Mouse (Mus musculus) macrophage (primary cell): ENCODE data around the gene Nfu1. TPM values are rescaled to one million over a fixed set of nuclear protein-coding genes. Genes with fewer than 3 reads are reported as not detected.
"Not testable (repeated sequence)": the region's sequence is repeated elsewhere in the genome, so short reads cannot be mapped to it uniquely, and the experiment has no call there.

Source experiments
- H3K27ac ChIP-seq: fragments of 350-480 bp; formaldehyde crosslinking; 2 replicates; pipeline ENCODE4 v1.9.0; 2021
- H3K36me3 ChIP-seq: fragments of 350-480 bp; formaldehyde crosslinking; 2 replicates; pipeline ENCODE4 v1.9.0; 2021; ENCODE audit errors: inconsistent target
- H3K4me3 ChIP-seq: fragments of 350-480 bp; formaldehyde crosslinking; 2 replicates; pipeline ENCODE4 v1.9.0; 2021; ENCODE audit errors: inconsistent target
- H3K79me2 ChIP-seq: fragments of 350-480 bp; formaldehyde crosslinking; 2 replicates; pipeline ENCODE4 v1.9.0; 2021; ENCODE audit errors: inconsistent target
- WGBS: methylation state at CpG from one replicate; pipeline ENCODE4 v1.1.7; 2026; ENCODE audit warnings: inconsistent platforms; ENCODE audit not compliant: missing documents; 5-methylcytosine and 5-hydroxymethylcytosine counted together
- polyA plus RNA-seq: library from polyadenylated mRNA; stranded (reverse); fragments of 250-400 nt; gene quantifications from 3 replicates; pipeline ENCODE4 v1.2.4, GENCODE M21; 2018; ENCODE audit warnings: inconsistent platforms

The Nfu1 gene
- polyA plus RNA-seq, 1 experiment from 2014 or later = 127 TPM

DNA sequence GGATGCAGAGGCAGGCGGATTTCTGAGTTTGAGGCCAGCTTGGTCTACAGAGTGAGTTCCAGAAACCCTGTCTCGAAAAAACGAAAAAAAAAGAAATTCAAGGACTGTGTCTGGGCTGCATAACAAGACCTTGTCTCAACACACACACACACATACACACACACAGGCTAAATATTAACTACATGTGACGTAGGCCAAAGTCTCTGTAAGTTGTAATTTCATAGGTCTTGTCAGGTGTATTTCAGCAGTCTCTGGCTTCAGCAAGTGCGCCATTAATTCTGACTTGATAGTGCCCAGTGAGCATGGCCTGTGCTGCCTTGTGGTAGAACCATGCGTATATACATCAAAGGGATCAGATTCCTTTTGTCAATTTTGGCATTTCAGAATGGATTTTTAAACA, 7.0 kb upstream of the Nfu1 start:
- H3K27ac ChIP-seq = peak overlapping the region; percentile 40
- peaks cover 20% of the 10 kb centered on the region for H3K36me3 ChIP-seq
- WGBS = 88% methylated on average over 6 of the region's 6 CpGs
- no peak overlapping the region for H3K4me3 ChIP-seq
- no peaks in the 10 kb centered on the region for H3K79me2 ChIP-seq

DNA sequence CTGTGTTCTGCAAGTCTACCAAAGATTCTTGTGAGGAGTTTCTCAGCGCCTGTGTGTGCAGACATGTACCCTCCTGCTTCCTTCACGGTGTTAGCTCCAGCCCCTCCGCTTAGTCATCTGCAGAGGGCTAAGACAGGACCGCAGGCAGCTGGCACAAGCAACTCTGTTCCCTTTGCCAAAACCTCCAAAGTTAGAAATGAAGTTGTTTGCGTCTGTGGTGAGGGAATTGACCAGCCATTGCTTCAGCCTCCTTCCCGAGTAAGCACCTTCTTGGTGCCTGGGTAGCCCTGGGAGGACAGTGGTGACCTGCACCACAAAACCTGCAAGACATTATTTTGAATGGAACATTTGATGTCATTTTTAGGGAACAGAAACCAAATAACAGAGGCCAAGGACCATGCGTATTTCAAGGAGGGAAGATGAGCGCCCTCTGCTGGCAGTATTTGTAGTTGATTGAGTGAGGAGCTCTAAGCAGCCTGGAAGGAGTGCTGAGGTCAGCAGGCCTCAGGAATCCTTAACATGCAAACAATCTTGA, 6.4 kb upstream of the Nfu1 start:
- H3K79me2 ChIP-seq = no peaks in the 10 kb centered on the region
- no peak overlapping the region for H3K4me3 ChIP-seq
- peak overlapping the region; percentile 40 for H3K27ac ChIP-seq
- peaks cover 14% of the 10 kb centered on the region for H3K36me3 ChIP-seq
- WGBS = 0% methylated on average over 8 of the region's 8 CpGs

- WGBS = 92% methylated on average over 2 of the region's 2 CpGs
- Histone ChIP-seq H3K79me2 (no peaks in the 10 kb centered on the region), H3K27ac (no peak overlapping the region), H3K36me3 (no peaks in the 10 kb centered on the region; the same call in 1 of the 2 replicates), H3K4me3 (no peak overlapping the region)
These were observed 4.9 kb upstream of the Nfu1 start for GRCm38 (mm10) chr6:87004099-87004498.

GRCm38 (mm10) chr6:87005577-87005976, 3.5 kb upstream of the Nfu1 start:
- no peaks in the 10 kb centered on the region for H3K36me3 ChIP-seq
- H3K79me2 ChIP-seq = peaks cover 3% of the 10 kb centered on the region; the same call in 1 of the 2 replicates
- H3K27ac ChIP-seq = no peak overlapping the region
- H3K4me3 ChIP-seq = no peak overlapping the region

DNA sequence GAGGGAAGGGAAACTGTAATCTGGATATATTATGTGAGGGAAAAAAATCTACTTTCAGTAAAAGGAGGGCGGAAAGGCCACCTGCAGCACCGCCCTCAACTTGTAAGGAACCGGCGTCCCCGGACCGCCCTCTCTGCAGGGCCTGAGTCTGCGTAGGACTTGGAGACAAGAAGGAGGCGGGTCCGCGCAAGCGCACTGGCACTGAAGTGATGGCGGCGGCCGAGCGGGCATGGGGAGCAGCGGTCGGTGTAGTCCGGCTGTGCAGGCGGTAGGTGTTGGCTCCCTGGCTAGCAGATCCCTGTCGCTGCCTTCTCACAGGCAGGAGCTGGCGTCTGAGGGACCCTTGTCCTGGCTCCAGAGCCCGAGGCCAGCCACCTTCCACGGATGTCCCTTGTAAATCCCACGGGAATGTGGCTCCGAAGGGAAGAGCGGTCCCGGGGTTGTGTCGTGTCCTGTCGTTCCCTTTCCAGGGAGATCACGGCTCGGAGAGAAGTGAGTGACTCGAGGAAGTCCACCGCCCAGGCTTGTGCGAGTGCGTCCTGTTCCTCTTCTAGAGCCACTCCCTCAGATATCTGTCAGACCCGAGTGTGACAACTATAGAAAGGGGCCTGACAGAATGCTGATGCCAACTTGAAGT, 774 bp downstream of the Nfu1 start:
- peaks cover 32% of the 10 kb centered on the region; the same call in 1 of the 2 replicates for H3K79me2 ChIP-seq
- peak overlapping the region; percentile 86 for H3K4me3 ChIP-seq
- 1% methylated on average over 33 of the region's 36 CpGs for WGBS
- peaks cover 22% of the 10 kb centered on the region; the same call in 1 of the 2 replicates for H3K36me3 ChIP-seq
- H3K27ac ChIP-seq = peak overlapping the region; percentile 97

GRCm38 (mm10) chr6:87016916-87017315, 7.9 kb downstream of the Nfu1 start:
- Histone ChIP-seq H3K27ac (no peak overlapping the region), H3K4me3 (no peak overlapping the region), H3K36me3 (peaks cover 73% of the 10 kb centered on the region), H3K79me2 (peaks cover 17% of the 10 kb centered on the region; the same call in 1 of the 2 replicates)
- 64% methylated on average over 2 of the region's 4 CpGs for whole genome bisulfite sequencing

- Histone ChIP-seq H3K36me3 (peaks cover 74% of the 10 kb centered on the region), H3K27ac (no peak overlapping the region), H3K4me3 (no peak overlapping the region), H3K79me2 (no peaks in the 10 kb centered on the region)
- 97% methylated on average over 8 of the region's 8 CpGs for WGBS
These were observed 9.8 kb downstream of the Nfu1 start for GRCm38 (mm10) chr6:87018874-87019273.

DNA sequence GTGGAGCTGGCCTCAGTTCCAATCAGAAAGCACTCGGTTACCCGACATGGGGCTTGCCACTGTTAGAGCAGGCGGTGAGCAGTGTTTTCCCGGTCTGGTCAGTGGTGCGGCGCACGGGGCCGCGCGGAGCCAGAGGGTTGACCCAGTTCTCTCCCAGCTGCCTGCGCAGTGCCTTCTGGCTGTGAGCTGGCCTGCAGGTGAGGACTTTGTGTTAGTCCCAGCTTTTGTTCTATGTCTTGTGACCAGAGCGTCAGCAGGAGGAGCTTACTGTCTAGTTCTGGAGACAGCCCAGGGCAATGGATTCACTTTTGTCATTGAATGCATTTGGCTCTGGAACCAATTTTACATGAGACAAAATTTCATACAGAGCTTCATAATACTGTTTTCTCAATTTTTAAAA, 12.8 kb downstream of the Nfu1 start:
- no peak overlapping the region for H3K4me3 ChIP-seq
- WGBS = 91% methylated on average over 12 of the region's 12 CpGs
- peaks cover 80% of the 10 kb centered on the region for H3K36me3 ChIP-seq
- H3K79me2 ChIP-seq = no peaks in the 10 kb centered on the region
- no peak overlapping the region for H3K27ac ChIP-seq

DNA sequence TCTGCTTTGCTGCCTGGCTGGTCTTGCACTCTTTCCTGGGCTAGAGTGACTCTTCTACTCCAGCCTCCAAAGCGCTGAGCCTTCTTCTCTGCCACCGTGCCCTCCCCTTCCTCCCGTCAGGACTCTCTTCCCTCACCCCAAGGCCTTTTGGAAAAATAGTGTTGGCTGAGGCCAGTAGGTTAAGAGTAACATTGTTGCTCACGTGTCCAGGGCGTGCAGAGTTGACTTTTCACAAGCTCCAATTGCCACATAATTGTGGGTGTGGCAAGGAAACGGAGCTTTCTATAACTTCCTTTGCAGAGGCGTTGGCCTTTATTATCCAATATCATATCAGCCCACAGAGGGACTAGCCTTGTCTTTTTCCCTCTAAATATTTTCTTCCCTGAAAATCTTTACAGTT, 17.9 kb downstream of the Nfu1 start:
- WGBS = 14% methylated on average over 7 of the region's 7 CpGs
- Histone ChIP-seq H3K27ac (no peak overlapping the region), H3K36me3 (peaks cover 48% of the 10 kb centered on the region), H3K4me3 (no peak overlapping the region), H3K79me2 (no peaks in the 10 kb centered on the region)

GRCm38 (mm10) chr6:87028881-87029280, 19.8 kb downstream of the Nfu1 start:
- H3K36me3 ChIP-seq = peaks cover 33% of the 10 kb centered on the region; the same call in 1 of the 2 replicates
- no peak overlapping the region for H3K4me3 ChIP-seq
- no peak overlapping the region for H3K27ac ChIP-seq
- H3K79me2 ChIP-seq = no peaks in the 10 kb centered on the region

DNA sequence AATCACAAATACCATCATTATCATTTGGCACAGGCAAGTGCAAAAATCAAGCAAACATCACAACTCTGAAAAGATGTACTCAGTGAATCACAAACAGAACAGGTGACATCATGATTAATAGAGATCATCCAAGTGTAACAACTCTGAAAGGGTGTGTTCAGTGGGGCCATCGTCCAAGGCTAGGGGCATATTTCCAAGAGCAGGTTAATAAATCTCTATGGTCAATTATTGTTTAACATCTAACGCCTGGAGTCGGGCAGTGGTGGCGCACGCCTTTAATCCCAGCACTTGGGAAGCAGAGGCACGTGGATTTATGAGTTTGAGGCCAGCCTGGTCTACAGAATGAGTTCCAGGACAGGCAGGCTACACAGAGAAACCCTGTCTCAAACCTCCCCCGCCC, 22.3 kb downstream of the Nfu1 start:
- not testable (repeated sequence) for H3K4me3 ChIP-seq, H3K79me2 ChIP-seq, H3K27ac ChIP-seq
- 91% methylated on average over 7 of the region's 7 CpGs for WGBS
- peaks cover 15% of the 10 kb centered on the region; the same call in 1 of the 2 replicates for H3K36me3 ChIP-seq

GRCm38 (mm10) chr6:87032401-87032800, 23.4 kb downstream of the Nfu1 start:
- WGBS = 98% methylated on average over 3 of the region's 3 CpGs
- H3K79me2 ChIP-seq = no peaks in the 10 kb centered on the region
- peaks cover 15% of the 10 kb centered on the region; the same call in 1 of the 2 replicates for H3K36me3 ChIP-seq
- no peak overlapping the region for H3K27ac ChIP-seq
- H3K4me3 ChIP-seq = no peak overlapping the region

DNA sequence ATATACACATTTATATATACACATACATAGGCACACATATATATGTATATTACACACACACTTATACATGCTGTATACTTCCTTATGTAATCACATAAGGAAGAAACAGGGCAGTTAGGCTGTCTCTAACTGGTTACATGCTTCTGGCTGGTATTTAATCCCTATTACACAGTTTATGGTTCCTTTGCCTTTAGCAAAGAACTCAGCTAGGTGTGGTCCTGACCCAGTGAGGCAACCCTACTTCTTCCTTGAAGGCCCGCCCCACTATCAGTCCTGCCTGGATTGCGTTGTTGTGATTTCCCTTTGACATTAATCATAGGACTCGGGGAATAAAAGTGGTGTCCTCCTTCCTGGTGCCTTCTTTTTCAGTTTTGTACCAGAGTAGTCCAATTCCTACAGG, 25.4 kb downstream of the Nfu1 start:
- no peak overlapping the region for H3K4me3 ChIP-seq
- H3K27ac ChIP-seq = no peak overlapping the region
- H3K79me2 ChIP-seq = no peaks in the 10 kb centered on the region
- 90% methylated on average over 3 of the region's 3 CpGs for WGBS
- peaks cover 4% of the 10 kb centered on the region; the same call in 1 of the 2 replicates for H3K36me3 ChIP-seq

DNA sequence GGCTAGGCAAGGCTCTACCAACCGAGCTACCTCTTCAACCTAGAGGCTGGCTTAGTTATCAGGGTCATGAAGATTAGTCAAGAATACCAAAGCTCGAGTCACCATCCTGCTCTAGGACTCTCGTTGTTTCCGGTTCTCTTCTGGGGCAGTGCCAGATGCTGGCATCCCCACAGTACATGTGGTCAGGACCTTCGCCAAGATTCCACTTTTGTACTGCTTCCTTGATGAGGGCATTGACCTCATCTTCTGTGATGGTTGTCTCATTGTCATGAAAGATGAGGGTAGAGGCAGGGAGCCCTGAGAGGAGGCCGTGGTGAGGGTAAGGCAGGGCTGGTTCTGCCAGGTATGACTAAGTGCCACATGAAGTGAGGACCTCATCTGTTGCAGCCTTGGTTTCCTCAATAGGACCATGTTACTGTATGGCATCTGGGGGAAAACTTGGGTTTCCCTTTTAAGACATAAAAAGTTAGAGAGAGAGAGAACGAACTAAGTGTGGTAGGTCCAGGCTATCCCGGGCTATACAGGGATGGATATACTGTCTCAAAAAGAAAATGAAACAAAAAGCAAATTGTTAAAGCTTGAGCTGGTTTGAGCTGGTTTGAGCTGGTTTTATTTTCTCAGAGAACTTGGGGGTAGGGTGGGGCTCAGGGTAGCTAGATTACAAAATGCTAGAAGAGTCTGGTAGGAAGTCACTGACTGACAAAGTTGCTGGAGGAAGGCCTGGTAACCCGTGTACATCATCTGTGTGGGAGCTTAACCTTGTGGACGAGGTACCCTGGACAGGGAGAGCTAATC, 29.0 kb downstream of the Nfu1 start:
- 29% methylated on average over 10 of the region's 10 CpGs for WGBS
- Histone ChIP-seq H3K79me2 (peaks cover 2% of the 10 kb centered on the region; the same call in 1 of the 2 replicates), H3K4me3 (no peak overlapping the region), H3K36me3 (no peaks in the 10 kb centered on the region), H3K27ac (0 out of 2 replicates have a peak overlapping the region, but pooled peaks have one; percentile 0)

DNA sequence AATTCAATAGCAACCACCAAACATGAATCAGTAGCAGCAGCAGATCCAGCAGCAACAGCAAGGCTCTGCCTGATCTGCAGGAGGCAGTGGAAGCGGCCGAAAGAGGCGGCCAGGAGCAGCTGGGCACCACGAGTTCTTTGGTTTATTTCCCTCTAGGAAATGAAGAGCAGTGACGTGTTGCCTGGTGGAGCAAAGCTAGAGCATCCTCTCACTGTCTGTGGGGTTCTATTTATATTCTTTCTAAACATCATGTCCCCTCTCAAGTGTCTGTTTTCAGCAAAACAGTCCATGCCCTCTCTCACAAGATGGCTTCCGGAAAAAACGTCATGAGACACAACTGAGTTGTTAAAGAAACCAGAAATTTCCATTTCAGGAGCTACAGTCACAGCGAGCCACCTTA, 30.1 kb downstream of the Nfu1 start:
- Histone ChIP-seq H3K79me2 (peaks cover 14% of the 10 kb centered on the region), H3K27ac (no peak overlapping the region), H3K4me3 (no peak overlapping the region), H3K36me3 (no peaks in the 10 kb centered on the region)
- 93% methylated on average over 8 of the region's 8 CpGs for WGBS
